Mouse (Mus musculus): ENCODE data around the gene Slc7a8.

The Slc7a8 gene

DNA sequence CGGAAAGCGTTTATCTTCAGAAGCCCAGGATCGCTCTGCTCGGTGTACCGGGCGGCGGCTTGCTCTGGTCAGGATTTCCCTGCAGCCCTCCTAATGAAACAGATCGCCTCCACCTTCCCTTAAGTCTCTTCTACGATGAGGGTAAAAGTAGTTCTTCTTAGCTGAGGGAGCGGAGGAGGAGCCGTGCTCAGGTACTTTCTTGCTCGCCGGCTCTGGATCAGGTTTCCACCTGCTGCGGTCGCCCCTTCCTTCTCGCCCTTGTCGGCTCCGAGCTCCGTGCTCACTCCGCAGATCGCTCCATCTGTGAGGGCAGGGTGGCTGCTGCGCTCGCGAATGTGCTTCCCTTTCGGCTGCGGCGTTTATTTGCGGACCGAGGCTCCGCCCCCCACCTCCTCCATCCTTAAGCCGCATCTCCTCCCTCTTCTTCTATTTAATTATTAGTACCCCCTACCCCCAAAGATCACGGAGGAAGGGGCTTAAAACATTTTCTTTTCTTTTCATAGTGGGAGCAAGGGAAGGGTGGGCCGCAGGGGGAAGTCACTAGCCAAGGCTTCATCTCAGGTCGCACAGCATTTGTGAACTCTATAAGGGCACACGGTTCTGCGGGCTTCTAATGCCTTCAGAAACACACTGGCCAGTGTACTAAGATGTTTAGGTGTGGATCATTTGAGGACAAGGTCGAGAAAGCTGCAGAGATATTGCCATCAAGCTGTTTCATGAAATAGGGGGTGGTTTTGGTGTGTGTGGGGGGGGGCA, at the start of gene Slc7a8:
TSS of gene Slc7a8 (minus strand) at position 337 of the 756 bp plus-strand sequence.
- peak; percentile 28 to 51 for DNase-seq (ENCODE audit: low spot score in 2 of 2)

DNA sequence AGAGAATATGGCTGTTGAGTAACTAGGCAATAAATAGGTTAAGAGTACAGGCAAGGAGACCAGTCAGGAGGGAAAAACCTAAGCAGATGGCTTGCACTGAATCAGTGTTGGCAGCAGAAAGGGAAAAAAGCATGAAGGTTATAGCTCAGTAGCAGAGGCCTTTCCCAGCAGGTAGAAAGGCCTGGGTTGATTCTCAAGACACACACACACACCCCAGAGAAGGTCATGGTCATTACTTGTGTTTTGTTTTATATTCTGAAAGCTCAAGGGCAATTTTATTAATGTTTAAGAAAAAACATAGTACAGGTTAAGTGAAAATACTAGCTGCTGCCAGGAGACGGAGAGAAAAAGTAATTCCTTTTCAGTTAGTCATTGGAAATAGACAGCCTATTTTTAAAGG, 42.0 kb upstream of the Slc7a8 start:
- no peak for DNase-seq (ENCODE audit: low spot score in 2 of 2)

DNA sequence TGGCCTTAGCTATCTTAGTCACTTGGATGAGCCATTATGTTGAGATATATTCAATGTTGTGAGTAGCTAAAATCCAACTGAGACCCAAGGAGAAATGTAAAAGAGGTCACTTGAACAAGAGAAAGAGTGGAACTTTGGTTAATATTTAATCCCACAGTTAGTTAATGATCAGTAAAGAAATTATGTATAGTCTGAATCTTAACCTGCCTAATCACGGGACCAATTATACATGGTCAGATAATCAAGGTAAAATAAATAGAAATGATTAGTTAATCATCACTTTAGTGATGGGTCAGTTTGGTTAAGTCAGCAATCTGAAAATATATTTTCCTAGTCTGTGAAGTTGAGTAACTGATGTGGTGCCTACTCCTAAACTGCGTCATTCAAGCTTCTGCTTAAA, 40.6 kb upstream of the Slc7a8 start:
- DNase-seq (ENCODE audit: low spot score in 2 of 2) = no peak

DNA sequence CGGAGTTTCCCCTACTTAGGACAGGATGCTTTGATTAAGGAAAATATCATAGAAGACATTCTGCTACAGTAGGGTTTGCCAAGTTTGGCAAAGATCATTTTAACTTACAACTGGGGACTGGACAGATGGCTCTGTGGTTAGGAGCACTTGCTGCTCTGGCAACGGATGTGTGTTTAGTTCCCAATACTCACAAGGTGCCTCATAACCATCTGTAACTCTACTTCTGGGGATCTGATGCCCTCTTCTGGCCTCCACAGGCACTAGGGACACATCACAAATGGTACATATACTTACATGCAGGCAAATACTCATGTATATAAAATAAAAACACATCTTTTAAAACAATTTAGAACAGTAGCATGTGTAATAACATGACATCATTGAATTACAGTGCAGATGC, 36.0 kb upstream of the Slc7a8 start:
- peak; percentile 8 to 31 for DNase-seq (ENCODE audit: low spot score in 2 of 2)

DNA sequence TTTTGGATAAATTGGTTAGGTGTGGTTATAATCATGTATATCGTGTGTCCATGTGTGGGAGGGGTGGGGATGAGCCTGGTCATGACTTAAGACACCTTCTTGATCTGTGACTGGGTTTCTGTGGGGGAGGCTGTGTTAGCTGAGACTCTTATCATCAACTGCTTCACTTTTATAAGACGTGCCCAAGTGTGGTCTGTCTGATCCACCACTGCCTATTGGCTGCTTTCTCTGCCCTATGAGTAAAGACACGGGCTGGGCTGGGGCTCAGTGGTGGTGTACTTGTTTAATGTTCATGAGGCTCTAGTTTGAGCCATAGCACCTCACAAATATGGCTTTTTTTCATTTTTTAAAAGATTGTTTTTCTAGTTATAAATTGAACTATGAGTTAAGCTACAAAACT, 34.0 kb upstream of the Slc7a8 start:
- DNase-seq (ENCODE audit: low spot score in 2 of 2) = no peak

DNA sequence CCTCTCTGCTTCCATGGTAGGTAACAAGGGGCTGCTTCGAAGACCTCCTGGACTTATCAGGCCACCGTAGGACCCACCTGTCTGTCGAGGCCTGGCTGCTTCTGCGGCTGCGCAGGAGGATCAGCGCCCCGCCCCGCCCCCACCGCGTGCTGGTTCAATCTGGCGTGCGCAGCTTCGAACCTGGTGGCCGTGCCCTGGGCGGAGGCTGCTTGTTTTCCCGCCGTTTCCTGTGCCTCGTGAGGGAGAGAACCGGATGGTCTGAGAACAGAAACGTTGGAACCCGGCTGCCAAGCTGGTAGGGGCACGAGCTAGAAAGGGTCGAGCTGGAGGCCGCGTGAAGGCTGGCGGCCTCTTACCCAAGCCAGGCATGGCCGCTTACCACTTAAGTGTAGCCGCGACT, 32.2 kb upstream of the Slc7a8 start, which contains the start of gene Rnf212b:
TSS of gene Rnf212b (plus strand) at position 151 of the 400 bp plus-strand sequence.
- no peak for DNase-seq (ENCODE audit: low spot score in 2 of 2)

DNA sequence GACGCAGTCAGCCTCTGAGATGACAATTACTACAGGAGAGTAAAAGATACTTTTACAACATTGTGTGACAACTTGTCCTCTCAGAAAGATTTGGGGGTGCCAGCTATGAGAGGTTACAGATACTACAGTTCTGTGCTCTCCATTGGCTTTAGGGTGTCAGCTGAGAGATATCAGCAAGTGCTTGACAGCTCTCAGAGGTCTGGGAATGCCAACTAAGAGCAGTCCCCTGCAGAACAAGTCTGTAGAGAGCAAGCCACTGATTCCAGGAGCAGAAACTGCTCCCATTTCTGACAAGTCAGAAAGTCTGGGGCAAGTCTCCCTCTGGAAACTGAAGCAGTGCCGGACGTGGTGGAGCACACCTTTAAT, 27.9 kb upstream of the Slc7a8 start:
- DNase-seq (ENCODE audit: low spot score in 2 of 2) = no peak

DNA sequence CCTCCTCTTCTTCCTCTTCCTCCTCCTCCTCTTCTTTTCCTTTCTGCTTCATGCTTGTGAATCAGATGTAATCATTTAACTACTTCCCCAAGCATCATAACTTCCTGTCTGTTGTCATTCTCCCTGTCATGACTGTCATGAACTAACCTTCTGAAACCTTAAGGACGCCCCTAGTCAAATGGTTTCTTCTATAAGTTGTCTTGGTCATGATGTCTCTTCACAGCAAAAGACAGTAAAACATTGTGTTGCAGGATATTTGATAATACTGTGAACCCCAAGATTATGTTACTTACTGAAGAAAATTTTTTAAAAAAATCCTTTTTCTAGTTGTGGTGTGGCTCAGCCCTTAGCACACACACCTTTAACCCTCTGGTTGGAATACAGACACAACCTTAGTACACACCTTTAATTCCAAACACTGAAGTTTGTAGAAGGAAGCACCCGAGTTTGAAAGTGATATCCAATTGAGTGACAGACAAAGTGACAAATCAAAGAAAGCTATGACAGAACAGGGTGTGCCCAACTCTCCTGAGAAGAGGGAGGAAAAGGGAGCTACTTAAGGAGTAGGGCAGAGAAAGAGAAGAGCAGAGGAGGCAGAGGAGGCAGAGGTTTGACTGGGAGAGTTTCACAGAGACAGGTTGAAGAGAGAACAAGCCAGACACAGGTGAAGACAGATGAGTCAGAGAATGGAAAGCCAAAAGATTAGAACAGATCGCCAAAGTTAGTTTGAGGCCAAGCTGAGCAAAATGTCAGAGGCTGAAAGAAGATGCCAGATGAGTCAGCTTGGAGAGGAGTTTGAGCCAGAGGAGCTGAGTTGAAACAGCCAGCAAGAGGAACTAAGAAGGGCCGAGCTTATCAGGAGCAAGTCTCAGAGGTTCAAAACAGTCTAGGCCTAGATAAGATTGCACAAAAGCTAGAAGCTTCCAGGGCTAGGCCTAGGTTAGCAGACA, 27.2 kb upstream of the Slc7a8 start:
- no peak for DNase-seq (ENCODE audit: low spot score in 2 of 2)

DNA sequence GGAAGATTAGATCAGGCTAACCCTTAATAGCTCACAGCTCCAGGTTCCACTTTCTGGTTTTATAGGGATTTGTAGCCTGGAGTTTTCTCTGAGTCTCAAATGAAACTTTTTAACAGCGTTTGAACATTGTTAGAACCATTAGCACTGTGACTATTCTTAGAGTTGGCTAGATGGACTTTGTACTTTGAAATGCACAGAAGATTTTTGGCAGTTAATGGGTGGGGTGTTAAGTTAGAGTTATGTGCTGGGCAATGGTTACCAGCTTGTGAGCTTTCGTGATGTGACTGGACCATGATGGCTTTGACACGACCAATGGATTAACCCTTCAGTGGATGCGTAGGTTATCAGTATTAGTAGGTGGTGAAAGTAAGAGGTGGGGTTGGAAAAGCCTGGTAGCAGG, 24.4 kb upstream of the Slc7a8 start:
- no peak for DNase-seq (ENCODE audit: low spot score in 2 of 2)

DNA sequence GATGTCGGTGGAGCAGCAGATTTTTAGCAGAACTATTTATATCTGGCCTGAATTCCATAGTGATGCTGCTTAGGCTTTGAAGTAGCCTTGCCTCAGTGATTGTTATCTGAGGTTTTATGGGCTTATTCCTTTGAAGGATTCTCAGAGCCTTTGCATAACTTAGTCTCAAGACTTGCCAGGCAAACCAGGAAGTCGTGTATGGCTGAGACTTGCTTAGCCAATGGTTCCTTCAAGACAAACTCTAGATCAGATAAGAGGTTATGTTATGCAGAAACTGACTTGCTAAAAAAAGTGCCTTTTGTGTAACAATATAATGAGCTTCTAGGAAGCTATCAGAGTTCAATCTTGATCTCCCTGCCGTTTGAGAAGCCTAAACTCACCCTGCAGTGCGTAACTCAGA, 20.7 kb upstream of the Slc7a8 start:
- no peak for DNase-seq (ENCODE audit: low spot score in 2 of 2)

DNA sequence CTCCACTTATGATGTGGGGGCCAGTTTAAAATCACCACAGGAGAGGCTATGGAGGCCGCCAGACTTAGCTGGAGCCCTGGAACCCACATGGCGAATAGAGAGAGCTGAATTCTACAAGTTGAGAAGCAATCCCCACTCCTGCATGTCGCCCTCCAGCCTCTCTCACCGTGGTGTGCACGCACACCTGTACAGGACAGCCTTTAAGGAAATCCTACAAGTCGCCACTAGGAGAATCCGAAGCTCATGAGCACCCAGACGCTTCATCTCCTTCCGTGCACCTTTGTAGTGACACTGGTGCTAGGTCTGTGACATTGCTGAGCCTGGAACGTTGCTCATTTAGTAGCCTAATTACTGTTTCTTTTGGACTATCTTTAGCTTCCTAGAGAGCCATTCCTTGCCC, 17.9 kb upstream of the Slc7a8 start:
- DNase-seq (ENCODE audit: low spot score in 2 of 2) = no peak

DNA sequence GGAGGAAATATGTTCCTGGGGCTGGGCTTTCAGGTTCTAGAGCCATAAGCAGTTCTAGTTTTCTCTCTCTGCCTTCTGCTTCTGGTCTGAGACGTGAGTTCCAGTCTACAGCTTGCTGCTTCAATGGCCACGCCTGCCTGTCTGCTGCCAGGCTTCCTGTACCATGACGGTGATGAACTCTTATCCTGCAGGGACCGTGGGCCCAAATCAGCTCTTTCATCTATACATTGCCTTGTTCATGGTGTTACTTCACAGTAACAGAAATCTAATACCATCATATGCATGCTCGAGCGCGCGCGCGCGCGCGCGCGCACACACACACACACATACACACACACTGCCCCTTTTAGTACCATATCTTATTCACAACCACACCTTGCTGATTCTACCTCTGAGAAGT, 15.0 kb upstream of the Slc7a8 start:
- no peak for DNase-seq (ENCODE audit: low spot score in 2 of 2)

DNA sequence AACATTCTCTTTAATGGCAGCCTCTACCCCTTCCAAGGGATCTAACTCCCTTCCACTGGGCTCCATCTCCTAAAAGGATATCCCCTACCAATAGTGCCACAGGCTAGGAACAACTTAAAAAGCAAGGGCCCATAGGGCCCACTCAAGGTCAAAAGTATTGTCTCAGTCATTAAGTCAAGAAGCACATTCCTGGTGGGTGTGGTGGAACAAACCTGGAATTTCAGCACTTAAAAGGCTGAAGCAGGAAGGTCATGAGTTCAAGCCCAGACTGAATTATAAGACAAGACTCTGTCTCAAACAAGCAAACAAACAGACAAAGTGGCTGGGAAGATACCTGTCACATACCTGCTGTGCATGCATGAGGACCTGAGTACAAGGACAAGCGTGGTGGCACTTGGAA, 14.2 kb upstream of the Slc7a8 start:
- no peak for DNase-seq (ENCODE audit: low spot score in 2 of 2)

DNA sequence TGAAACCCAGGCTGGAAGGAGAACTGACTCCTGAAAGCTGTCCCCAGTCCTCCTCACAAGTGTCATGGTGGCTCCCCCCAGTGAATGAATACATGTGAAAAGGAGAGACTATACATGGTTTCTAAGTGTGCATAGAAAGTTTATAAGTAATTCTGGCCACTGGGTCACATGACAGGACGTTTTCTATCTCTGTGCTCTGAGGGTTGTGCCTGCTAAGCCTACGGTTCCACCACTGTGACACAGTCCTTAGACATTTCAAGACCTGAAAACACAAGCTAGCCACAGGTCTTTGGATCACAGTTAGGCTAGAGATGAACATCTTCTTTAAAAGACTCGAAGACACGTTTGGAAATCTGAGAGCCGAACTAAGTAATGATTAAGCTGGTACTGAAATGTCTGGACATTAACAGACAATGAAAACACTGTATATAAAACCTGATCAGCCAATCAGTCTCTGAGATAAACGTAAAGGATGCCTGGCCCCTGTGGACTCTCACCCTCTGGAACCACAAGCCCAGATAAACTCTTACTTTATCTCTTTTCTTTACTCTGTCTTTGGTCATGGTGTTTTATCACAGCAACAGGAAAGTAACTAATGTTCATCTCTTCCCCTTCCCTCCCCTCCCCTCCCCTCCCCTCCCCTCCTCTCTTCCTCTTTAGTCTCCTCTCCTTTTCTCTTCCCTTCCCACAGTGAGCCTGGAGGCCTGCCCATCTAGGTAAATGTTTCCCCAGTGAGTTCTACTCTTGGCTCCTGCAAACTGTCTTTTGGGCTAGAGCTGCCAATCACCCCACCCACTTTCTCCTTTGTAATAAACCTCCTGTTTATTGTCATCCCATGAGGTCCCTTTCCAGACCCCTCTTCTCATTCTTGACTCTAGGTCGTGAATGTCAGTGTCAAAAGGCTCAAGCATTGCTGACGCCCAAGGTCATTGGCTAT, 12.4 kb upstream of the Slc7a8 start:
- DNase-seq (ENCODE audit: low spot score in 2 of 2) = no peak

DNA sequence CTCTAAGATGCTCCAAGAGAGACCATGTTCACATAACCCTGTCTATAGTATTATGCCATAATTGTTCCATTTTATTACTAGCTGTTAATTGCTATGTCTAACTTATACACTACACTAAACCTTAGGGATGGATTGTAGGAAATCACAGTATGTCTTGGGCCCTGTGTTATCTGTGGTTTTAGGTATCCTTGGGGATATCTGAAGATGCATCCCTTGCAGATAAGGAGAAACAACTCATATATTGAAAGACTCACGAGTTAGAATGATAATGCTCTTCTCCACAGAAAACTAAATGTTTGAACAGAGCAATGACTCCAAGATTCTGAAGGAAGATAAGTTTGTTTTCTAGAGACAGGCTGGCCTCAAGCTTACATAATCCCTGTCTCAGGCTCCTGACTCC, 11.6 kb upstream of the Slc7a8 start:
- DNase-seq (ENCODE audit: low spot score in 2 of 2) = no peak

DNA sequence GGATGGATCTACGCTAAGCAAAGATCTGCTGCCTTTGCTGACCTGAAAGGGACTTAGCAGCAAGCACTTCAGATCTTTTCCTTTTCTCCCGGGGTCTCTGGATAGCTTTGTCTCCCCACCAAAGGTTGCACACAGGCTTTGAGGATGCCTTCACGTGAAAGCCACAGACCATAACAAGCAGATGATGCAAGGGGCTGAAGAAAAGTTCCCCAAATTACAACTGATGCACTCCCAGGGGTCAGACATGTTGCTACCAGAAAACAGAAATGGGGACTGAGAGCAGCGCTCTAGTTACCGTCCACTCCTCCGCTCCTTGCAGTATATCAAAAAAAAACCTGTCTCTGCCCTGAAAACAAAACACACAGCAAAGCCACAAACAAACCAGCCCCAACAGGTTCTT, 10.4 kb upstream of the Slc7a8 start:
- DNase-seq (ENCODE audit: low spot score in 2 of 2) = no peak

DNA sequence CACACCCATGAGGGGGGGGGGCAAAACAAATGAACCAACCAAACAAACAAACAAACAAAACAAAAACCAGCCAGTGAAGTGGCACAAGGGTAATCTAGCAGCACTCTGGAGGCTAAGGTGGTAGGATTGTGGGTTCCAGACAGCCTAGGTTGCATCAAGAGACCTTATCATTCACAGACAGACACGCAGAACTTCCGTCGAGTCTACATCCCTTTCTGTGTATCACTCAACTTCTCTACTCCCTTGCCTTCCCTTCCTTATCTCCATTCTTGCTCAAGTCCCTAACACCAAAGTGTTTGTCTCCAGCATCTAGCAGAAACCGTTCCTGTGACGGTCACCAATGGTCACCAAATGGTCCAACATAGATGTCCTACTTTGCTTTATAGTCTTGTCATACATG, 6.5 kb upstream of the Slc7a8 start:
- DNase-seq (ENCODE audit: low spot score in 2 of 2) = no peak

DNA sequence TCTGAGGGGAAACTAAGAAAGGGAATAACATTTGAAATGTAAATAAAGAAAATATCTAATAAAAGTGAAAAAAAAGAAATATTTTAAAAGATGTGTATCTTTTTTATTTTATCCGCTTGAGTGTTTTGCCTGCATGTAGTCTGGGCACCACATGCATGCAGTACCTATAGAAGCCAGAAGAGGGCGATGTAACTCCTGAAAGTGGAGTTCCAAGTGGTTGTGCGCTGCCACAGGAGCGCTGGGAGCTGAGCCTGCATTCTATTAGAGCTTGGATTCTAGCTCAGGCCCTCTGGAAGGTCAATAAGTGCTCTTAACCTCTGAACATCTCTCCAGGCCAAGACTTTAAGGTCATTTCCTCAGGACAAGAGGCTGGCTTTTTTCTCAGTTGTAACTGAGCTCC, 5.5 kb upstream of the Slc7a8 start:
- no peak for DNase-seq (ENCODE audit: low spot score in 2 of 2)

DNA sequence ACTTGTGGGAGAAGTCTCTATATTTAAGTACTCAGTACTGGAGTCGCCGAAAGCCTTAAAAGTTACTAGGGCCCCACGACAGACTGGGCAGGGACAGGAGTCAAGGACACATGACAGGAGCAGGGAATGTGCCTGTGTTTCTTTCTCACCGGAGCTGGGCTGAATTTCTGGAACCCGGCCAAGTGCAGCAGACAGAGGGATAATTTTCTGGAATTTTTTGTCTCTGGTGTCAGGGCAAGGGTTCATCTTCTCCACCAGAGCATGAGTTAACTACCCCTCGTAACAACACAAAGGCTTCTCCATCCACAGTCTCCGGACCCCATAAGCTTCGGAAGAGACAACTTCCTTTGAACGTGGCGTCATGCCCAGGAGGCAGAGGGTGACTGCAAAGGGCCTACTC, 4.7 kb upstream of the Slc7a8 start:
- DNase-seq (ENCODE audit: low spot score in 2 of 2) = no peak

DNA sequence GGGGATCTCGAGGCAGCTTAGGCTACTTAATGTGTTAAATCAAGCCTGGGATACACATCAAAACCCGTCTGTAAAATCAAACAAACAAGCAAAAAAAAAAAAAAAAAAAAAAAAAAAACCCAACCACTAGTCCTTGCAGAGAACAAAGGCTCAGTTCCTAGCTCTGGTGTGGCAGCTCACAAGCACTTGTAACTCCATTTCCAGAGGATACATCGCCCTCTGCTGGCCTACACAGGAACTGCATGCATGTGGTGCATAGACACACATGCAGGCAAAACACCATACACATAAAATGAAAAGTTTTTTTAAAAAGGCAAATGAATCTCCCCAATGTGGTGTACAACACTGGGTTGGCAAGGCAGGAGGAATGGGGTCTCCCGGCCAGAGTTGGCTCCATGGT, 4.2 kb upstream of the Slc7a8 start:
- DNase-seq (ENCODE audit: low spot score in 2 of 2) = peak; percentile 71 to 88

DNA sequence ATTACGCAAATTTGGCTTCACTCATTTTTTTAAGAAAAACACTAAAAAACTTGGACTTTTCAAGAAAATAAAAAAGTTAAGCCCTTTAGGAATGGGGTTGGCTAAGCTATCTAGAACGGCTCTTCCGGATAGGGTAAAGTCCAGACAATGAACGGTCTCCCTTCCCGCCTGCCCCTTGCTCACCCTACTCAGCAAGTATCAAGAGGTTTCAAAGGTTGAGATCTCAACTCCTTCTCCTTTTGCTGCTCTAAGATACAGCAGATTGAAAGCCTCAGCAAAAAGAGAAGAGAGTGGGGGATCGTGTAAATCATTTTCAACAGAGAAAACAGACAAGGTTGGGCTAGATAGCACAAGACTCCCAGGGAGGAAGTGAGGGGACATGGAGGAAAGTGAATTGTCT, 1.2 kb upstream of the Slc7a8 start:
- DNase-seq (ENCODE audit: low spot score in 2 of 2) = no peak
